24 mouse cellular contexts compared by ENCODE assay signal in genomic region chr9:116813396-116813795, GRCm38 (mm10).
A peak's percentile ranks its signal among the peaks of the same experiment; 100 is the strongest.
DNase-seq lines count a peak whose midpoint lies in the region; ATAC-seq and TF ChIP-seq lines count a peak whose summit lies in the region.
"Had no signal": no experiment of that assay in that cellular context is flagged by ENCODE, and none has a peak within 500 bp of the region (broad histone marks: within the 10 kb centered on the region; RNA-seq: fewer than 3 reads in every experiment).

No protein-coding gene starts in this region.

- no peaks in the 10 kb centered on the region for H3K9me3 ChIP-seq in hindbrain, embryonic 15.5 days
- H3K9me3 ChIP-seq in hindbrain, postnatal 0 days (ENCODE audit: low read length): no peaks in the 10 kb centered on the region
- H3K9me3 ChIP-seq in MEL (replicated peaks; ENCODE audit: insufficient read depth, low read length): no peaks in the 10 kb centered on the region
- H3K9me3 ChIP-seq: embryonic facial prominence, embryonic 15.5 days; forebrain, embryonic 10.5 days; intestine, embryonic 15.5 days had no signal

- no peak overlapping the region for H3K9ac ChIP-seq in hindbrain, embryonic 15.5 days
- no peak overlapping the region for H3K9ac ChIP-seq in hindbrain, postnatal 0 days (replicated peaks; ENCODE audit: low read length)
- no peak overlapping the region for H3K9ac ChIP-seq in MEL (ENCODE audit: control insufficient read depth, low read depth, low read length, poor library complexity, severe bottlenecking)
- H3K9ac ChIP-seq: embryonic facial prominence, embryonic 15.5 days; intestine, embryonic 15.5 days had no signal

- no peak for TF ChIP-seq CTCF in hindbrain, postnatal 0 days (IDR thresholded peaks at IDR 0.05; ENCODE audit: low read depth)
- no peak for TF ChIP-seq CTCF in MEL (IDR thresholded peaks at IDR 0.05 in 2 of 3, conservative IDR thresholded peaks at IDR 0.05 in 1 of 3; ENCODE audit: control insufficient read depth in 1 of 3, insufficient read depth in 1 of 3, low read depth in 2 of 3, low read length in 3 of 3, poor library complexity in 1 of 3, severe bottlenecking in 1 of 3)
- no peak for TF ChIP-seq CTCF in bone marrow macrophage, adult 2 months (IDR thresholded peaks at IDR 0.05; ENCODE audit: low read depth, low read length)

- no peaks in the 10 kb centered on the region for H3K27me3 ChIP-seq in hindbrain, embryonic 15.5 days
- no peaks in the 10 kb centered on the region for H3K27me3 ChIP-seq in hindbrain, postnatal 0 days (ENCODE audit: insufficient read depth, low read length)
- no peaks in the 10 kb centered on the region for H3K27me3 ChIP-seq in MEL (ENCODE audit: control insufficient read depth in 1 of 2, insufficient read depth in 2 of 2, low read length in 2 of 2)
- H3K27me3 ChIP-seq: embryonic facial prominence, embryonic 15.5 days; intestine, embryonic 15.5 days had no signal

- no peak for DNase-seq in hindbrain, postnatal 0 days (ENCODE audit: low spot score)
- peak; percentile 15 for DNase-seq in MEL (ENCODE audit: low read depth, low spot score)
- no peak for DNase-seq in right cerebral cortex, postnatal 14 days
- no peak for DNase-seq in layer of hippocampus, adult 9-10 months (ENCODE audit: low spot score)
- DNase-seq: adrenal gland, adult 8-10 months; cerebellum, adult 18-20 months; cerebellum, postnatal 25 days; heart, adult 18-20 months; heart, postnatal 36 days; kidney, adult 9 months; kidney, postnatal 36 days; layer of hippocampus, adult 9-11 months; lung, adult 18-20 months; lung, postnatal 14 days; retina, postnatal 1 day; right cerebral cortex, postnatal 4 days; thymus, postnatal 14 days had no signal

- H3K4me2 ChIP-seq in hindbrain, embryonic 15.5 days: no peak overlapping the region
- no peak overlapping the region for H3K4me2 ChIP-seq in hindbrain, postnatal 0 days (ENCODE audit: low read depth, low read length)
- H3K4me2 ChIP-seq: embryonic facial prominence, embryonic 15.5 days; intestine, embryonic 15.5 days had no signal

- no peaks in the 10 kb centered on the region for H3K36me3 ChIP-seq in hindbrain, embryonic 15.5 days
- H3K36me3 ChIP-seq in hindbrain, postnatal 0 days (ENCODE audit: insufficient read depth, low read length): no peaks in the 10 kb centered on the region
- no peaks in the 10 kb centered on the region; a peak in 1 of 4 replicates for H3K36me3 ChIP-seq in MEL (ENCODE audit: control insufficient read depth in 1 of 2, insufficient read depth in 2 of 2, low read length in 2 of 2)
- H3K36me3 ChIP-seq: forebrain, embryonic 10.5 days; intestine, embryonic 15.5 days had no signal

- TF ChIP-seq POLR2A in MEL (IDR thresholded peaks at IDR 0.05; ENCODE audit: control insufficient read depth in 1 of 2, insufficient read depth in 1 of 2, low read depth in 1 of 2, low read length in 2 of 2, poor library complexity in 1 of 2): no peak
- no peak for TF ChIP-seq POLR2A in bone marrow macrophage, adult 2 months (IDR thresholded peaks at IDR 0.05; ENCODE audit: borderline replicate concordance, low read depth, low read length)

- no peak for ATAC-seq in hindbrain, embryonic 15.5 days (ENCODE audit: low FRiP score, low read depth)
- ATAC-seq in hindbrain, postnatal 0 days: no peak
- peak; percentile 68 for ATAC-seq in megakaryocyte, adult 5-6 weeks (ENCODE audit: poor library complexity, severe bottlenecking)
- ATAC-seq: intestine, embryonic 15.5 days had no signal

- peak overlapping the region; percentile 62 for H3K27ac ChIP-seq in hindbrain, embryonic 15.5 days (replicated peaks)
- no peak overlapping the region for H3K27ac ChIP-seq in hindbrain, postnatal 0 days
- no peak overlapping the region for H3K27ac ChIP-seq in MEL (ENCODE audit: control insufficient read depth, low read depth, low read length)
- H3K27ac ChIP-seq in bone marrow macrophage, adult 2 months (ENCODE audit: insufficient read depth, low read depth, low read length): peak overlapping the region; percentile 81
- H3K27ac ChIP-seq: embryonic facial prominence, embryonic 15.5 days; forebrain, embryonic 10.5 days; intestine, embryonic 15.5 days had no signal

- peaks cover 7% of the 10 kb centered on the region for H3K4me1 ChIP-seq in hindbrain, embryonic 15.5 days (replicated peaks)
- H3K4me1 ChIP-seq in hindbrain, postnatal 0 days (ENCODE audit: insufficient read depth, low read length): no peaks in the 10 kb centered on the region
- H3K4me1 ChIP-seq in MEL (ENCODE audit: control insufficient read depth in 1 of 2, insufficient read depth in 2 of 2, low read length in 2 of 2): peaks cover 0 to 2% of the 10 kb centered on the region in 2 experiments; a peak in 2 of 4 replicates
- H3K4me1 ChIP-seq in bone marrow macrophage, adult 2 months (ENCODE audit: control insufficient read depth, insufficient read depth, low read length): peaks cover 25% of the 10 kb centered on the region
- H3K4me1 ChIP-seq: intestine, embryonic 15.5 days had no signal

- H3K4me3 ChIP-seq in hindbrain, embryonic 15.5 days: no peak overlapping the region
- H3K4me3 ChIP-seq in hindbrain, postnatal 0 days (ENCODE audit: low read length): no peak overlapping the region
- H3K4me3 ChIP-seq in MEL (ENCODE audit: control insufficient read depth in 1 of 2, insufficient read depth in 1 of 2, low read depth in 2 of 2, low read length in 2 of 2): no peak overlapping the region
- H3K4me3 ChIP-seq in bone marrow macrophage, adult 2 months (ENCODE audit: insufficient read depth, low read length): no peak overlapping the region
- H3K4me3 ChIP-seq: embryonic facial prominence, embryonic 15.5 days; forebrain, embryonic 10.5 days; intestine, embryonic 15.5 days; myocyte had no signal

- WGBS in hindbrain, embryonic 15.5 days: 76% methylated on average over 2 of the region's 2 CpGs
- WGBS in hindbrain, postnatal 0 days: 73% methylated on average over 2 of the region's 2 CpGs

- peak; percentile 16 to 34; a peak in 2 of 4 replicates for TF ChIP-seq EP300 in MEL (IDR thresholded peaks at IDR 0.05; ENCODE audit: low read depth in 1 of 2, low read length in 2 of 2)

- no peak for TF ChIP-seq RAD21 in MEL (IDR thresholded peaks at IDR 0.05; ENCODE audit: low read depth, low read length)

- no peaks in the 10 kb centered on the region for H3K79me2 ChIP-seq in MEL (ENCODE audit: control insufficient read depth, insufficient read depth, low read length, poor library complexity)

TF ChIP-seq in MEL, 35 proteins besides CTCF, POLR2A, EP300 and RAD21:
- TF ChIP-seq GATA1 (IDR thresholded peaks at IDR 0.05; ENCODE audit: low read depth, low read length) (0 out of 2 replicates have a peak, but pooled peaks have one; percentile 4), POLR2AphosphoS5 (IDR thresholded peaks at IDR 0.05; ENCODE audit: borderline replicate concordance, low read depth, low read length) (no peak)

Comparison
In these comparisons a context has a peak if more than half of its experiments do, and no peak if none do; other contexts are left out.
1. H3K27ac ChIP-seq: peak in hindbrain, embryonic 15.5 days (single experiment) and bone marrow macrophage, adult 2 months (single experiment); none in hindbrain, postnatal 0 days (single experiment) and MEL (single experiment).